Mouse (Mus musculus) erythroblast, embryonic 14.5 days (primary cell): ENCODE results near the gene Ick.

ENCODE experiments used
- GATA1 ChIP-seq: IDR thresholded peaks from 2 replicates; pipeline ENCODE4 v1.6.1; 2012; ENCODE audit warnings: low read length, inconsistent platforms, mixed read lengths
- TAL1 ChIP-seq: IDR thresholded peaks from 3 replicates; pipeline ENCODE4 v1.6.1; 2012; ENCODE audit warnings: low read length, inconsistent platforms, mixed read lengths

- no peak for TF ChIP-seq GATA1
- TF ChIP-seq TAL1: no peak
These were observed 65.0 kb downstream of the Ick start for GRCm38 (mm10) chr9:78174016-78174415.
